Mouse (Mus musculus): ENCODE results near the gene Ece1. TPM values are rescaled to one million over a fixed set of nuclear protein-coding genes. Genes with fewer than 3 reads are reported as not detected.

Gene Ece1
- total RNA-seq, 2 experiments from 2014 or later = 109 to 129 TPM

- intact Hi-C loops (cut with DNase I) = no loop called here
- no peak for DNase-seq
Measured at GRCm38 (mm10) chr4:138003909-138004610, 142.0 kb downstream of the Ece1 start.

GRCm38 (mm10) chr4:138005781-138006180, 143.7 kb downstream of the Ece1 start:
- intact Hi-C loops (cut with DNase I) = no loop called here
- no peak for DNase-seq

- intact Hi-C loops (cut with DNase I) = no loop called here
- DNase-seq = no peak
Measured at GRCm38 (mm10) chr4:138006951-138007613, 145.0 kb downstream of the Ece1 start.

GRCm38 (mm10) chr4:138008646-138009045, 146.6 kb downstream of the Ece1 start:
- peak; percentile 39 to 41 for DNase-seq
- intact Hi-C loops (cut with DNase I) = no loop called here

- intact Hi-C loops (cut with DNase I) = no loop called here
- no peak for DNase-seq
Measured at GRCm38 (mm10) chr4:138009786-138010502, 147.9 kb downstream of the Ece1 start.

GRCm38 (mm10) chr4:138013723-138014479, 151.9 kb downstream of the Ece1 start:
- intact Hi-C loops (cut with DNase I) = no loop called here
- DNase-seq = no peak

Other genes starting within 250 kb of the Ece1 start
- 10 to 100 TPM; 10.3 to 12.6 TPM for gene Rap1gap, start 197.5 kb upstream of the Ece1 start, total RNA-seq (2021)
- 10 to 100 TPM; 40.4 to 61.8 TPM for gene Alpl, start 65.9 kb upstream of the Ece1 start, total RNA-seq (2021)
- 10 to 100 TPM; 59.1 to 60.6 TPM for gene Eif4g3, start 130.8 kb downstream of the Ece1 start, total RNA-seq (2021)

Measured in heart, postnatal 10 days (tissue).